Mouse (Mus musculus) small intestine, adult 2 months (tissue): ENCODE measurements around the gene Gucy2c. TPM values are rescaled to one million over a fixed set of nuclear protein-coding genes. Genes with fewer than 3 reads are reported as not detected.

Source experiments
- H3K27ac ChIP-seq: fragments of 200-500 bp; 2 replicates; pipeline ENCODE4 v1.5.1; 2012; ENCODE audit warnings: low read depth, low read length, control low read depth, inconsistent platforms; ENCODE audit not compliant: insufficient read depth
- H3K27me3 ChIP-seq: fragments of 200-500 bp; 2 replicates; pipeline ENCODE4 v1.6.1; 2012; ENCODE audit warnings: mild to moderate bottlenecking, moderate library complexity, low read length, inconsistent platforms; ENCODE audit not compliant: control insufficient read depth, insufficient read depth
- H3K36me3 ChIP-seq: fragments of 200-500 bp; 2 replicates; pipeline ENCODE4 v1.6.1; 2012; ENCODE audit warnings: mild to moderate bottlenecking, low read length, control low read depth, inconsistent platforms; ENCODE audit not compliant: control insufficient read depth, insufficient read depth
- H3K4me1 ChIP-seq: fragments of 200-500 bp; 2 replicates; pipeline ENCODE4 v1.6.1; 2012; ENCODE audit warnings: low read length, inconsistent platforms, mixed read lengths; ENCODE audit not compliant: control insufficient read depth, insufficient read depth, insufficient read length
- H3K4me3 ChIP-seq: fragments of 200-500 bp; 2 replicates; pipeline ENCODE4 v1.5.1; 2012; ENCODE audit warnings: low read depth, mild to moderate bottlenecking, control low read depth, inconsistent platforms, low read length, moderate library complexity
- CTCF ChIP-seq: fragments of 200-500 bp; IDR thresholded peaks from 2 replicates; pipeline ENCODE4 v1.5.1; 2012; ENCODE audit warnings: low read depth, mild to moderate bottlenecking, control low read depth, inconsistent platforms, low read length, moderate library complexity, mixed read lengths; ENCODE audit not compliant: insufficient replicate concordance, insufficient read length; ENCODE audit errors: extremely low read depth
- POLR2A ChIP-seq: fragments of 200-500 bp; IDR thresholded peaks from 2 replicates; pipeline ENCODE4 v1.6.1; 2012; ENCODE audit warnings: low read depth, mild to moderate bottlenecking, control low read depth, inconsistent platforms, low read length, moderate library complexity
- WGBS: fragments of 180-500 bp; shearing (Covaris S2); methylation state at CpG from one replicate; pipeline ENCODE4 v1.1.7; 2018; 5-methylcytosine and 5-hydroxymethylcytosine counted together
- polyA plus RNA-seq: library from polyadenylated mRNA; depleted of rRNA; stranded (reverse); fragments of >200 nt; gene quantifications from 2 replicates; pipeline ENCODE4 v1.2.3, GENCODE M21; 2012

The Gucy2c gene
- polyA plus RNA-seq, 1 experiment, result 69.2 TPM

- H3K27me3 ChIP-seq, result no peaks in the 10 kb centered on the region
- H3K4me1 ChIP-seq, result no peaks in the 10 kb centered on the region; the same call in 1 of the 2 replicates
- TF ChIP-seq POLR2A (no peak), CTCF (no peak)
- peaks cover 46% of the 10 kb centered on the region for H3K36me3 ChIP-seq
- no peak overlapping the region for H3K27ac ChIP-seq
- H3K4me3 ChIP-seq, result no peak overlapping the region
- WGBS, result 75% methylated on average over 7 of the region's 7 CpGs
These were observed 45.8 kb downstream of the Gucy2c start for GRCm38 (mm10) chr6:136735766-136736165.

DNA sequence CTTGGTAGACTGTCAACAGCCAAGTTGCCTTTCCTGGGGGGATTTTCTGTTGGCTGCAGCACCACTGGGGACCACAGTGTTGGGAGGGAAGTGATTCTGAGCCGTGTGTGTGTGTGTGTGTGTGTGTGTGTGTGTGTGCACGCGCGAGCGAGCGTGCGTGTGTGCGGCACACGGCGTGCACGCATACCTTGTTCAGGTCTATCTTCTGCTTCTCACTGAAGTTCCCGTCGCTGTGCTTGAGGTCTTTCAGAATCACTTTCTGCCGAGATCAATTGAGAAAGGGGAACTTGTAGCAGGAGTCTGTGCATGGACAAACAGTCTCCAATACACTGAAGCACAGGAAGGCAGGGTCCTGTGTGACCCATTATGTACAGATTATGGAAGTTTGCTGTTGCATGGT lies 53.4 kb downstream of the Gucy2c start:
- Histone ChIP-seq H3K4me1 (no peaks in the 10 kb centered on the region; the same call in 1 of the 2 replicates), H3K27me3 (no peaks in the 10 kb centered on the region), H3K27ac (no peak overlapping the region), H3K36me3 (peaks cover 45% of the 10 kb centered on the region), H3K4me3 (no peak overlapping the region)
- TF ChIP-seq CTCF (no peak), POLR2A (no peak)
- WGBS, result 92% methylated on average over 14 of the region's 14 CpGs

DNA sequence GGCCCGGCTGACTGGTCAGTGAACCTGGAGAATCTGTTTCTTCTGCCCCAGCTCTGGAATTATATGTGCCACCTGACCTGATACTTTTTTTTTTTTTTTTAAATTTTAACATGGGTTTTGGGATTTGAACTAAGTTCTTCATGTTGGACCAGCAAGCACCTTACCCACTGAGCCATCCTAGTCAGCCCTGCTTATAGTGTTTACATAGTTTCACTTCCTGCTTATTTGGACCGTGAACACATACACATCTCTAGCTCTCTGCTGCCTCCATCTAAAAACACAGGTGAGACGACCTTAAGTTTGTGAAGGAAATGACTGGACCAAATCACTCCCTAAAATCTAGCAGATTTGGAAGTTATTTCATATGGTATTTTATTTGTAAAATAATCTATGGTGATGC lies 58.4 kb downstream of the Gucy2c start:
- Histone ChIP-seq H3K27ac (no peak overlapping the region), H3K36me3 (peaks cover 54% of the 10 kb centered on the region), H3K27me3 (no peaks in the 10 kb centered on the region), H3K4me1 (no peaks in the 10 kb centered on the region), H3K4me3 (no peak overlapping the region)
- TF ChIP-seq POLR2A, result no peak
- WGBS, result 60% methylated on average over 3 of the region's 3 CpGs

DNA sequence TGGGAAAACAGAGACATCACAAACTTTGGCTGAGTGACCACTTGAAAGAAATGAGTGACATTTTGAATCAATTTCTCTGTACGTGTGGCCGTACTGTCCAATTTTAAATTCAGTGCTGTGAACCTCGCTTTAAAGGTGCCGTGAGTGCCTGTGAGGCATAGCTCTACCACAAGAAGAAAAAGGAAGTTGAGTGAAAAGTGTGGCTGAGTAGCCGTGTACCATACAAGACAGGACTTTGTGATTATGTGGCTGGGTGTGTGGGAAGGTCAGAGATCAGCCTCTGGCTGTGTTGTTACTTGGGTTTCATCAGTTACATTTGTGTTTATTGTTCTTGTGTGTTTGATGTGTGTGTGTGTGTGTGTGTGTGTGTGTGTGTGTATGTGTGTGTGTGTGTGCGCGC lies 59.0 kb downstream of the Gucy2c start:
- H3K36me3 ChIP-seq, result peaks cover 48% of the 10 kb centered on the region
- no peak overlapping the region for H3K27ac ChIP-seq
- no peaks in the 10 kb centered on the region for H3K27me3 ChIP-seq
- H3K4me1 ChIP-seq, result no peaks in the 10 kb centered on the region
- 83% methylated on average over 7 of the region's 7 CpGs for WGBS
- H3K4me3 ChIP-seq, result no peak overlapping the region
- TF ChIP-seq CTCF, result no peak
- TF ChIP-seq POLR2A, result no peak

DNA sequence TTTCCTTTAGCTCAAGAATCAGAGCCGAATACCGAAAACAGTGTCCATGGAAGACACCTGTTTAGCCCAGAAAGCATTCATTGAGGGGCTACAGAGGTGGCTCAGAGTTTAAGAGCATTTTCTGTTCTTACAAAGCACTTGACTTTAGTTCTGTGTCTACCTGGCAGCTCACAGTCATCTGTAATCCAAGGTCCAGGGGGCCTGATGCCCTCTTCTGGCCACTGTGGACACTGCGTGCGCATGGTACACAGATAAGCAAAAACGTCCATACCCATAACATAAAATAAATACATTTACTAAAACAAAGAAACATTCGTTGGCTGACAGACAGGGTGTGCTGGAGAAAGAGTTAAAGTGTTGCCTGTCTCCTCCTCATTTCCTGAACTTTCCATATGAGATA lies 59.6 kb downstream of the Gucy2c start:
- peaks cover 43% of the 10 kb centered on the region for H3K36me3 ChIP-seq
- WGBS, result 63% methylated on average over 6 of the region's 6 CpGs
- H3K4me3 ChIP-seq, result no peak overlapping the region
- H3K27me3 ChIP-seq, result no peaks in the 10 kb centered on the region
- H3K4me1 ChIP-seq, result no peaks in the 10 kb centered on the region
- no peak overlapping the region for H3K27ac ChIP-seq
- TF ChIP-seq POLR2A, result no peak
- TF ChIP-seq CTCF, result peak; percentile 76; the same call in 1 of the 2 replicates

GRCm38 (mm10) chr6:136720436-136720835 lies 61.1 kb downstream of the Gucy2c start:
- no peaks in the 10 kb centered on the region for H3K27me3 ChIP-seq
- H3K4me1 ChIP-seq, result no peaks in the 10 kb centered on the region
- 94% methylated on average over 15 of the region's 15 CpGs for WGBS
- no peak overlapping the region for H3K27ac ChIP-seq
- TF ChIP-seq POLR2A, result no peak
- TF ChIP-seq CTCF, result no peak
- peaks cover 44% of the 10 kb centered on the region for H3K36me3 ChIP-seq
- H3K4me3 ChIP-seq, result no peak overlapping the region

DNA sequence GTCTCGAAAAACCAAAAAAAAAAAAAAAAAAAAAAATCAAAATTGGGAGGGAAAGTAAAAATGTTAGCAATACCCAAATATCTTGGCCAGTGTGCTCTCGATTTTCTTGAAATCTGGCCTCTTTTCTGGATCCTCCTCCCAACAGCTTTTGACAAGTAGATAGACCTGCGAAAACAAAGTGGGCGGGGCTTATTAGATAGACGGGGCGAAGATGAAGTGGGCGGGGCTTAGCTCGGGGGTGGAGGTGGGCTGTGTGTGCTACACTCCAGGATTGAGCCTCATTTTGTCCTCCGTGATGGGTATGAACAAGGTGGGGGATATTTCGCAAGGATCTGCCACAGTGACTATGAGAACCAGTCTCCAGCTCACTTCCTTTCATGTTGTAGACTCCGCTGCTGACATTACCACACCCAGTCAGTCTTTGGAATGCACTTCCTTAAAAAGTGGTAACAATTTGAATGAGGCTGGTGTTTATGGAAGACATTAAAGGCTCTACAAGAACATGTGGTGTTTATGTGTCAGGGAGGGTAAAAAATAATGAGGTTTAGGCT lies 65.6 kb downstream of the Gucy2c start:
- no peaks in the 10 kb centered on the region for H3K4me1 ChIP-seq
- no peak overlapping the region for H3K27ac ChIP-seq
- TF ChIP-seq CTCF (no peak), POLR2A (no peak)
- 78% methylated on average over 10 of the region's 11 CpGs for WGBS
- no peaks in the 10 kb centered on the region for H3K27me3 ChIP-seq
- peaks cover 42% of the 10 kb centered on the region for H3K36me3 ChIP-seq
- H3K4me3 ChIP-seq, result no peak overlapping the region

GRCm38 (mm10) chr6:136714097-136714496 lies 67.5 kb downstream of the Gucy2c start:
- 80% methylated on average over 3 of the region's 3 CpGs for WGBS
- Histone ChIP-seq H3K27me3 (no peaks in the 10 kb centered on the region), H3K27ac (no peak overlapping the region)

More at GRCm38 (mm10) chr6:136714097-136714496, 67.5 kb downstream of the Gucy2c start:
- TF ChIP-seq CTCF, result no peak
- no peak for TF ChIP-seq POLR2A
- H3K36me3 ChIP-seq, result peaks cover 41% of the 10 kb centered on the region
- H3K4me3 ChIP-seq, result no peak overlapping the region
- no peaks in the 10 kb centered on the region for H3K4me1 ChIP-seq
